Mouse (Mus musculus) common myeloid progenitor, adult 5-6 weeks (primary cell): ENCODE results near the gene Mbtps1. TPM values are rescaled to one million over a fixed set of nuclear protein-coding genes. Genes with fewer than 3 reads are reported as not detected.
A peak's percentile ranks its signal among the peaks of the same experiment; 100 is the strongest.

Experiments
- ATAC-seq: replicated peaks from 2 replicates; pipeline ENCODE4 v1.8.0; 2016; ENCODE audit warnings: low read depth, mild to moderate bottlenecking, moderate TSS enrichment, inconsistent platforms; ENCODE audit not compliant: poor library complexity, severe bottlenecking
- total RNA-seq: library from RNA; stranded (forward); fragments of 200-1000, 187-1606 nt; gene quantifications from 2 replicates; pipeline ENCODE4 v1.2.3, GENCODE M21; 2017

Gene Mbtps1
- total RNA-seq, 1 experiment from 2014 or later: 50.4 TPM

- no peak for ATAC-seq
Measured at GRCm38 (mm10) chr8:119510471-119510870, 48.1 kb downstream of the Mbtps1 start.

GRCm38 (mm10) chr8:119506106-119506505, 52.4 kb downstream of the Mbtps1 start:
- 0 out of 2 replicates have a peak, but pooled peaks have one; percentile 10 for ATAC-seq

- ATAC-seq: no peak
Measured at GRCm38 (mm10) chr8:119505488-119505887, 53.0 kb downstream of the Mbtps1 start.

GRCm38 (mm10) chr8:119503191-119503767, 55.3 kb downstream of the Mbtps1 start:
- ATAC-seq: no peak

- ATAC-seq: no peak
Measured at GRCm38 (mm10) chr8:119502111-119502510, 56.4 kb downstream of the Mbtps1 start.

GRCm38 (mm10) chr8:119501598-119501997, 56.9 kb downstream of the Mbtps1 start, which contains the start of gene Slc38a8:
TSS of gene Slc38a8 (minus strand) at chr8:119501698.
- ATAC-seq: no peak

GRCm38 (mm10) chr8:119499836-119500235, 58.7 kb downstream of the Mbtps1 start:
- no peak for ATAC-seq

- ATAC-seq: peak; percentile 68
Measured at GRCm38 (mm10) chr8:119496848-119497247, 61.7 kb downstream of the Mbtps1 start.

GRCm38 (mm10) chr8:119487093-119487492, 71.4 kb downstream of the Mbtps1 start:
- ATAC-seq: no peak

GRCm38 (mm10) chr8:119484145-119484896, 74.2 kb downstream of the Mbtps1 start:
- ATAC-seq: no peak

GRCm38 (mm10) chr8:119478684-119479083, 79.9 kb downstream of the Mbtps1 start:
- ATAC-seq: no peak

GRCm38 (mm10) chr8:119468091-119468490, 90.4 kb downstream of the Mbtps1 start:
- no peak for ATAC-seq

GRCm38 (mm10) chr8:119466794-119467193, 91.7 kb downstream of the Mbtps1 start:
- ATAC-seq: no peak

- no peak for ATAC-seq
Measured at GRCm38 (mm10) chr8:119466105-119466504, 92.4 kb downstream of the Mbtps1 start.

GRCm38 (mm10) chr8:119463709-119464108, 94.8 kb downstream of the Mbtps1 start:
- no peak for ATAC-seq

GRCm38 (mm10) chr8:119461356-119461755, 97.2 kb downstream of the Mbtps1 start:
- ATAC-seq: no peak

GRCm38 (mm10) chr8:119459724-119460123, 98.8 kb downstream of the Mbtps1 start:
- no peak for ATAC-seq

Other genes with a start within 250 kb of the Mbtps1 start
- gene Hsbp1, start 214.2 kb downstream of the Mbtps1 start, total RNA-seq: 80.3 and 97.3 TPM in 2 replicates
- 8.1 and 12.0 TPM in 2 replicates for gene Mlycd, start 163.9 kb downstream of the Mbtps1 start, total RNA-seq
- gene Osgin1, start 124.6 kb downstream of the Mbtps1 start, total RNA-seq: not detected in 2 replicates
- gene Necab2, start 112.0 kb downstream of the Mbtps1 start, total RNA-seq: not detected in 2 replicates
- not detected in 2 replicates for gene Slc38a8, start 57.0 kb downstream of the Mbtps1 start, total RNA-seq
- gene Hsdl1, start 16.4 kb upstream of the Mbtps1 start, total RNA-seq: 26.2 and 31.1 TPM in 2 replicates
- not detected in 2 replicates for gene Dnaaf1, start 16.5 kb upstream of the Mbtps1 start, total RNA-seq
- 3.6 and 7.8 TPM in 2 replicates for gene Taf1c, start 46.5 kb upstream of the Mbtps1 start, total RNA-seq
- not detected in 2 replicates for gene Adad2, start 54.0 kb upstream of the Mbtps1 start, total RNA-seq
- gene Kcng4, start 76.9 kb upstream of the Mbtps1 start, total RNA-seq: not detected in 2 replicates
- not detected in 2 replicates for gene Wfdc1, start 107.6 kb upstream of the Mbtps1 start, total RNA-seq
- gene Atp2c2, start 141.3 kb upstream of the Mbtps1 start, total RNA-seq: not detected in 2 replicates
- gene Tldc1, start 219.7 kb upstream of the Mbtps1 start, total RNA-seq: 3.6 and 12.1 TPM in 2 replicates